Mouse (Mus musculus) G1E (cell line): ENCODE results near the gene 1700028P14Rik.

Experiments
- CTCF ChIP-seq: IDR thresholded peaks from 2 replicates; pipeline ENCODE4 v1.5.1; 2012; ENCODE audit warnings: low read depth, low read length, inconsistent platforms, mixed read lengths
- TAL1 ChIP-seq: conservative IDR thresholded peaks from 2 replicates; pipeline ENCODE4 v1.6.1; 2012; ENCODE audit warnings: low read depth, low read length, inconsistent platforms, mixed read lengths

- no peak for TF ChIP-seq CTCF
- no peak for TF ChIP-seq TAL1
Observed at GRCm38 (mm10) chr19:23531899-23532298, 120.7 kb downstream of the 1700028P14Rik start.
